Mouse (Mus musculus) CH12F3 (cell line): ENCODE data around the gene Cd209a.
"Not testable (repeated sequence)": the region's sequence is repeated elsewhere in the genome, so short reads cannot be mapped to it uniquely, and the experiment has no call there.

Experiments
- in situ Hi-C: fragments of 300-500 bp; cut with MboI; formaldehyde crosslinking; loops from 2 replicates; pipeline ENCODE4 v1.14.3; 2020; ENCODE audit warnings: low sequenced_read_pairs

The Cd209a gene

GRCm38 (mm10) chr8:3748761-3749160 is at the start of gene Cd209a:
Gene Cd209a (minus strand): TSS chr8:3748984.
- in situ Hi-C loops = no loop called here

GRCm38 (mm10) chr8:3768641-3769040 is 19.9 kb upstream of the Cd209a start:
- in situ Hi-C loops = not testable (repeated sequence)

GRCm38 (mm10) chr8:3754261-3754850 is 5.6 kb upstream of the Cd209a start:
- in situ Hi-C loops = no loop called here

GRCm38 (mm10) chr8:3736947-3737346 is 11.8 kb downstream of the Cd209a start:
- in situ Hi-C loops = no loop called here

GRCm38 (mm10) chr8:3735599-3735998 is 13.2 kb downstream of the Cd209a start:
- in situ Hi-C loops = no loop called here

- in situ Hi-C loops = no loop called here
These were observed 14.7 kb downstream of the Cd209a start for GRCm38 (mm10) chr8:3734084-3734483.

- in situ Hi-C loops = loop anchor here (10.0 kb wide), 1 partner anchor 234 kb away; the partner anchor contains the start of gene Cd209c
These were observed 27.7 kb downstream of the Cd209a start for GRCm38 (mm10) chr8:3721041-3721440.

GRCm38 (mm10) chr8:3720551-3720950 is 28.2 kb downstream of the Cd209a start, which contains the start of gene Clec4g:
Gene Clec4g (minus strand): TSS chr8:3720651.
- in situ Hi-C loops = loop anchor here (10.0 kb wide), 1 partner anchor 234 kb away; the partner anchor contains the start of gene Cd209c

GRCm38 (mm10) chr8:3718559-3718958 is 30.2 kb downstream of the Cd209a start:
- in situ Hi-C loops = no loop called here

GRCm38 (mm10) chr8:3717321-3717954 is 31.3 kb downstream of the Cd209a start:
- in situ Hi-C loops = no loop called here

- in situ Hi-C loops = no loop called here
These were observed 37.1 kb downstream of the Cd209a start for GRCm38 (mm10) chr8:3711646-3712045.

- in situ Hi-C loops = no loop called here
These were observed 38.5 kb downstream of the Cd209a start for GRCm38 (mm10) chr8:3710312-3710711.

- in situ Hi-C loops = no loop called here
These were observed 41.2 kb downstream of the Cd209a start for GRCm38 (mm10) chr8:3707611-3708010.

GRCm38 (mm10) chr8:3705711-3706110 is 43.1 kb downstream of the Cd209a start:
- in situ Hi-C loops = no loop called here

GRCm38 (mm10) chr8:3701491-3701890 is 47.3 kb downstream of the Cd209a start:
- in situ Hi-C loops = no loop called here

- in situ Hi-C loops = no loop called here
These were observed 54.7 kb downstream of the Cd209a start, which contains the start of gene Fcer2a for GRCm38 (mm10) chr8:3694121-3694520. Gene Fcer2a (minus strand): TSS chr8:3694175.
